8 mouse cellular contexts compared by ENCODE assay signal in the genomic region with DNA sequence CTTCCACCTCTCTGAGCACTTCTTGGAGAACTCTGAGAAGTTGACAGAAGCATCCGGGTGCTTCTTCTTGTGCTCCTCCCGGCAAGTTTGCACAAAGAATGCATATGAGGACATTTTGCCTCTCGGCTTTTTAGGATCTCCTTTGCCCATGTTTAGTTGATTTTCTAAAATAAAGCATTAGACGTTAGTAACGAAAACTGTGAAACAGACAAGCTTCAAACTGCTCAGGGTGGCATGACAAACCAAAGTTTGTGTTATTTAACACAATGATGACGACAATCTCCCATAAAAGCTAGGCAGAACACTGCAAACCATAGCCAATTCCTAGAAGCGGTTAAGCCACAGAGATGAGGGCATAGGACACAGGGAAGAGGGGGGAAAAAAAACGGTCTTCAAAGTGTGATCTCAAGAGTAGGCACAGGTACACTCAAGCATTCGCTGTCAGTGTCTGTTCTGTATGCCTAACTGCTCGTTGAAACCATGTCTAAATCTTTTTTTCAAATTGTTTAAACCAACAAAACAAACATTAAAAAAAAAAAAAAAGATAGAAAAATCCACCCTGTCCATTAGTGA. TPM values are rescaled to one million over a fixed set of nuclear protein-coding genes. Genes with fewer than 3 reads are reported as not detected.
DNase-seq lines count a peak whose midpoint lies in the region; ATAC-seq and TF ChIP-seq lines count a peak whose summit lies in the region.

No protein-coding gene starts in this region.

- peak overlapping the region; percentile 67 for H3K4me2 ChIP-seq in heart, embryonic 14.5 days (ENCODE audit: low read length)
- peak overlapping the region; percentile 98 for H3K4me2 ChIP-seq in liver, postnatal 0 days (ENCODE audit: low read depth, low read length)

- no peaks in the 10 kb centered on the region for H3K27me3 ChIP-seq in heart, embryonic 14.5 days (ENCODE audit: control insufficient read depth, insufficient read depth, low read length)
- H3K27me3 ChIP-seq in liver, postnatal 0 days (ENCODE audit: insufficient read depth, low read length): no peaks in the 10 kb centered on the region

- peaks cover under 1 to 2% of the 10 kb centered on the region in 2 experiments; a peak in 3 of 4 replicates for H3K4me1 ChIP-seq in ES-E14 (ENCODE audit: control insufficient read depth in 2 of 2, insufficient read depth in 2 of 2, low read length in 2 of 2, poor library complexity in 1 of 2)
- H3K4me1 ChIP-seq in heart, embryonic 14.5 days (ENCODE audit: control insufficient read depth in 2 of 2, insufficient read depth in 2 of 2, low read length in 2 of 2): peaks cover 0 to 8% of the 10 kb centered on the region in 2 experiments; a peak in 2 of 4 replicates
- H3K4me1 ChIP-seq in liver, postnatal 0 days (ENCODE audit: insufficient read depth): peaks cover 3% of the 10 kb centered on the region; the same call in 1 of the 2 replicates

- peaks cover 22% of the 10 kb centered on the region for H3K36me3 ChIP-seq in ES-E14 (ENCODE audit: control insufficient read depth, insufficient read depth, low read length, poor library complexity, severe bottlenecking)
- peaks cover 34% of the 10 kb centered on the region for H3K36me3 ChIP-seq in heart, embryonic 14.5 days (ENCODE audit: control insufficient read depth, insufficient read depth, low read length)
- H3K36me3 ChIP-seq in liver, postnatal 0 days (replicated peaks; ENCODE audit: insufficient read depth, low read length): peaks cover 22% of the 10 kb centered on the region

- DNase-seq in heart, adult 11 months: peak; percentile 67
- DNase-seq in heart, postnatal 14 days: no peak
- DNase-seq in ES-E14 (ENCODE audit: low read depth, low spot score): no peak
- no peak for DNase-seq in liver, postnatal 0 days
- no peak for DNase-seq in retina, postnatal 1 day
- no peak for DNase-seq in ovary, postnatal 10 days (ENCODE audit: low spot score)
- DNase-seq in layer of hippocampus, adult 9-10 months (ENCODE audit: low spot score): no peak

- TF ChIP-seq EP300 in liver, postnatal 0 days (IDR thresholded peaks at IDR 0.05; ENCODE audit: low read depth): no peak; the same call in 1 of the 2 replicates

- TF ChIP-seq CTCF in liver, postnatal 0 days (IDR thresholded peaks at IDR 0.05; ENCODE audit: low read depth): no peak

- no peak for ATAC-seq in heart, embryonic 14.5 days (ENCODE audit: insufficient number of reproducible peaks, insufficient read depth, low FRiP score, low read depth)
- ATAC-seq in liver, postnatal 0 days: no peak

- in situ Hi-C loops in ES-E14 (cut with MboI; ENCODE audit: low sequenced_read_pairs in 2 of 2, unreplicated experiment in 2 of 2): no loop called here

- 30% methylated on average over 10 of the region's 10 CpGs for WGBS in heart, embryonic 14.5 days
- WGBS in liver, postnatal 0 days (ENCODE audit: insufficient replicate concordance): 16% methylated on average over 10 of the region's 10 CpGs

- H3K27ac ChIP-seq in ES-E14 (ENCODE audit: insufficient read depth, low read depth, low read length, poor library complexity, severe bottlenecking): no peak overlapping the region; the same call in 1 of the 2 replicates
- H3K27ac ChIP-seq in heart, embryonic 14.5 days (replicated peaks in 1 of 2; ENCODE audit: control insufficient read depth in 1 of 2, insufficient read depth in 1 of 2, low read depth in 2 of 2, low read length in 2 of 2): peak overlapping the region; percentile 99 to 100
- peak overlapping the region; percentile 100 for H3K27ac ChIP-seq in liver, postnatal 0 days (ENCODE audit: low read depth)

- intact Hi-C loops in heart, postnatal 14 days (cut with DNase I): loop anchor here (2.0 to 5.0 kb wide), 3 partner anchors 44 to 238 kb away; no protein-coding TSS in a partner anchor

- H3K9ac ChIP-seq in ES-E14 (ENCODE audit: insufficient read depth, low read depth, low read length, poor library complexity, severe bottlenecking): peak overlapping the region; percentile 95
- peak overlapping the region; percentile 100 for H3K9ac ChIP-seq in heart, embryonic 14.5 days (ENCODE audit: low read length)
- peak overlapping the region; percentile 99 for H3K9ac ChIP-seq in liver, postnatal 0 days (replicated peaks)

- peak overlapping the region; percentile 74 to 100 for H3K4me3 ChIP-seq in ES-E14 (ENCODE audit: insufficient read depth in 1 of 2, low read depth in 1 of 2, low read length in 2 of 2, poor library complexity in 1 of 2, severe bottlenecking in 1 of 2)
- H3K4me3 ChIP-seq in heart, embryonic 14.5 days (ENCODE audit: control insufficient read depth in 1 of 2, insufficient read depth in 1 of 2, low read depth in 1 of 2, low read length in 2 of 2): peak overlapping the region; percentile 85 to 94
- H3K4me3 ChIP-seq in liver, postnatal 0 days (ENCODE audit: low read depth, low read length): peak overlapping the region; percentile 68

- H3K9me3 ChIP-seq in ES-E14 (ENCODE audit: control insufficient read depth, insufficient read depth, low read depth, low read length): no peaks in the 10 kb centered on the region
- H3K9me3 ChIP-seq in heart, embryonic 14.5 days (ENCODE audit: control insufficient read depth, low read length): no peaks in the 10 kb centered on the region
- no peaks in the 10 kb centered on the region for H3K9me3 ChIP-seq in liver, postnatal 0 days (ENCODE audit: low read length)

TF ChIP-seq in ES-E14, 5 proteins besides CTCF, POLR2A, EP300 and RAD21:
- TF ChIP-seq HCFC1 (IDR thresholded peaks at IDR 0.05; ENCODE audit: borderline replicate concordance, insufficient read depth, low read length) (no peak), MAFK (IDR thresholded peaks at IDR 0.05; ENCODE audit: insufficient read depth, low read depth, low read length) (no peak), ZC3H11A (IDR thresholded peaks at IDR 0.05; ENCODE audit: borderline replicate concordance, low read depth, low read length) (no peak), CHD2 (IDR thresholded peaks at IDR 0.05; ENCODE audit: low read depth, low read length) (no peak), ZNF384 (IDR thresholded peaks at IDR 0.05; ENCODE audit: low read depth, low read length) (no peak)
TF ChIP-seq in ES-E14: peak in this region for 0.

RNA-seq across cellular contexts. Expression of a gene that starts 55.7 kb away (rescaled TPM):
- 1 to 10 TPM; 3.3 to 6.1 TPM for total RNA-seq in heart, postnatal 14 days (2021)
- total RNA-seq in ES-E14 (2012; rRNA removed): 0.48 TPM in 1 of 2 replicates, not detected in the other
- 1.4 TPM in 1 of 2 replicates, not detected in the other for polyA plus RNA-seq in heart, embryonic 14.5 days (2014; fragmentation: Nextera tagmentation; extraction: Ambion mirVana)
- 0.42 TPM in 1 of 2 replicates, not detected in the other for polyA plus RNA-seq in liver, postnatal 0 days (2015; fragmentation: Nextera tagmentation; extraction: Ambion mirVana)
